Mouse (Mus musculus): ENCODE results near the gene Tac2.

DNA sequence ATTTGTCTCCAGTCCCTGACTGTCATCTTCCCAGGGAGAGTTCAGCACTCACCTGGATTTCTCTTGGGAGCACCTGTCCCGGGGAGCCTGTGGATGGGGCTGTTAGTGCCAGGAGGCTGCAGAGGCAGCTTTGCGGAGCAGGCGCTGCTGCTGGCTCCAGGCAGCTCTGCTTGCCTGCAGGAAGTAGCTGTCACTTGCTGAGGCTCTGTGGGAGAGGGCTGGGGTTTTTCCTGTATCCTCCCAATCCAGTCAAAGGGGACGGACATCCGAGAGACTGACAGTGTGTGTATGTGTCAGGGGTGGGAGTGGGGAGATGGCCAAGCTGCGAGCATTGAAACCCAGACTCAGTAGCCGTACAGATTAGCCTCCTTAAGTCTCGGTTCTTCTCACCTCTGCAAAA, 27.3 kb downstream of the Tac2 start, which contains the start of gene Gpr182:
- TF ChIP-seq TAL1 (IDR thresholded peaks at IDR 0.05; ENCODE audit: low read length) (no peak), GATA1 (IDR thresholded peaks at IDR 0.05; ENCODE audit: low read length) (no peak)
